Mouse (Mus musculus) adrenal gland, postnatal 36 days (tissue): Measurements from ENCODE around the gene Tmco4. TPM values are rescaled to one million over a fixed set of nuclear protein-coding genes. Genes with fewer than 3 reads are reported as not detected.
"Not testable (repeated sequence)": the region's sequence is repeated elsewhere in the genome, so short reads cannot be mapped to it uniquely, and the experiment has no call there.

Experiments
- DNase-seq, 2 experiments: peaks; one replicate each; pipeline ENCODE4 v3.0.0; 2021; ENCODE audit warnings: mixed read lengths in 1 of 2
- total RNA-seq, 2 experiments: library from RNA; stranded (reverse); gene quantifications; 2 replicates each; pipeline ENCODE4 v1.2.3; 2021

The Tmco4 gene
- total RNA-seq, 2 experiments from 2014 or later, result 11.3 to 18.1 TPM

GRCm38 (mm10) chr4:138973719-138974115 lies 1.0 kb downstream of the Tmco4 start:
- DNase-seq, result no peak

- not testable (repeated sequence) for DNase-seq
These were observed 1.9 kb downstream of the Tmco4 start for GRCm38 (mm10) chr4:138974540-138974939.

DNA sequence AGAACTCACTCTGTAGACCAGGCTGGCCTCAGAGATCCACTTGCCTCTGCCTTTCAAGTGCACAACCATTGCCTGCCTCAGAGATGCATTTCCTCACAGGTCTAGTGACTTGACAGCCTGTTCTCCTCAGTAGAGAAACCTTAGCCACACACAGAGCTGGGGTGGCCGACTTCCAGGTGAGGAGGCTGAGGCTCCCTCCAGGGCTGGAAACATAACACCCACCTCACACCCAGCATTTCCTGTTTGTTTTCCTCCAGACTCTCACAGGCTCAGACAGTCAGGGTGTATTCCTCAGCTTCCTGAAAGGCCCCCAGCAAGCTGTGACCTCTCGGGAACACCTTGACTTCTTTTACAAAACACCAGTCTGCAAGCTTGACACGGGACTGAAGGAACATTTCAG lies 2.5 kb downstream of the Tmco4 start:
- DNase-seq, result no peak

GRCm38 (mm10) chr4:138976046-138976445 lies 3.4 kb downstream of the Tmco4 start:
- DNase-seq, result no peak

GRCm38 (mm10) chr4:138980021-138980420 lies 7.3 kb downstream of the Tmco4 start:
- no peak for DNase-seq

DNA sequence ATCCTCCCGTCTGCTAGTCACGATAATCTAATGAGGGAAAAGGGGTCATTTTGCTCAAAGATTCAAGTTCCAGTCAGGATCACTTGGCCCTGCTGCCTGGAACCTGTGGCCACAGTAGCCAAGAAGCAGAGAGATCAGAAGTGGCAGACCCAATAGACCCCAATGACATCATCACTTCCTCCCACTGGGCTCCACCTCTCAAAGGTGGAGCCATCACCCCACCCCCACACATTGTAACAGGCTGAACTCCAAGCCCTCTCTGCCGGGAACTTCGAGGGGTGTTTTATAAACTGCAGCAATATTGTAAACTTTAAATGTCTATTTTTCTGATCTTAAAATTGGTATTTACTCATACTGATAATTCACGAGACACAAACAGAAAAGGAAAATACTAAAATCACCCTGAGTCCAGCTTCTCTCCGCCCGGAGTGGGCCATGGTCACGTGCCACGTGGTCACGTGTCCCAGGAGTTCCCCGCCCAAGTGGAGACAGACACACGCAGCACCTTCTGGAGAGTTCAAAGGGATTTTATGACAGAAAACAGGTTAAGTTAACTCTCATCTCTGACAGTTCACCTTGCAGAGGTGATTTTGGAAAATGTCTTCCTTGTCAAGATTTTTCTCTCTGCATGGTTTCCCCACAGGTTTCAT lies 8.2 kb downstream of the Tmco4 start:
- DNase-seq, result no peak

DNA sequence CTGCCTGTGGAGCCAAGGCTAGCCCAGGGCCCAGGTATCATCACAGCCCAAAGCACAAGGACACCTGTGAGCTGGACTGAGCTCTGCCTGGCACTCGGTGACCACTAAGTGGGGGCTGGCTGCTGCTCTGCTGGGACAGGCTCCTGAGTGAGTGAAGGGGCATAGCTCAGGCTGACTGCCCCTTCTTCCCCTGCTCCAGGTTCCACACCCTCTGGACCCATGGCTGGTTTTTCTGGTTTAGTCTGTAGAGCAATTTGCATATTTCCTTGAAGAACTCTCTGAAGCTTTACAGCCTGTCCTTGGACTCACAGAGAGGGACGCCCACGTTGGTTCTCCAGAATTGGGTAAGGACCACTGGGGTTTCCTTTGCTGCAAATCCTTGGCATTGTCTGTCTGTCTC lies 10.7 kb downstream of the Tmco4 start:
- DNase-seq, result no peak

- DNase-seq, result no peak
These were observed 12.1 kb downstream of the Tmco4 start for GRCm38 (mm10) chr4:138984744-138985143.

GRCm38 (mm10) chr4:138986280-138986679 lies 13.6 kb downstream of the Tmco4 start:
- no peak for DNase-seq

DNA sequence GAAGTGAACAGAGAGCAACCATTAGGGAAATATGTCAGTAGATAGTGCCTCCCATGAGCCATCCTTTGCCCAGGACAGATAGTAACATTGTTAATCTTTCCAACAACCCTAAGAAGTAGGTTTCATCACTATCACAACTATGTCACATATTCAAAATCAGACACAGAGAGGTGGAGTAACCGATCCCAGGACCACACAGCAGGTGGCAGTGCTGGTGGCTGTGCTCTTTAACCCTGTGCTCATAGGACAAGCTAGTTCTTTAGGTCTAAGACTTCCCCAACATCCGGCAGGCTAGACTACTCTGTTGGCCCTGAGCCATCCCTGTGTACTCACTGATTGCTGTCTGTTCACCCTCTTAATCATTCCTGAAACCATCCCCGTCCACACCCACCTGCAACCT lies 21.7 kb downstream of the Tmco4 start:
- DNase-seq, result no peak

- DNase-seq, result no peak
These were observed 23.7 kb downstream of the Tmco4 start for GRCm38 (mm10) chr4:138996410-138996809.

- DNase-seq, result no peak
These were observed 24.4 kb downstream of the Tmco4 start for GRCm38 (mm10) chr4:138997121-138997520.

- no peak for DNase-seq
These were observed 25.9 kb downstream of the Tmco4 start for GRCm38 (mm10) chr4:138998611-138999010.

- no peak for DNase-seq
These were observed 28.3 kb downstream of the Tmco4 start for GRCm38 (mm10) chr4:139001026-139001425.

DNA sequence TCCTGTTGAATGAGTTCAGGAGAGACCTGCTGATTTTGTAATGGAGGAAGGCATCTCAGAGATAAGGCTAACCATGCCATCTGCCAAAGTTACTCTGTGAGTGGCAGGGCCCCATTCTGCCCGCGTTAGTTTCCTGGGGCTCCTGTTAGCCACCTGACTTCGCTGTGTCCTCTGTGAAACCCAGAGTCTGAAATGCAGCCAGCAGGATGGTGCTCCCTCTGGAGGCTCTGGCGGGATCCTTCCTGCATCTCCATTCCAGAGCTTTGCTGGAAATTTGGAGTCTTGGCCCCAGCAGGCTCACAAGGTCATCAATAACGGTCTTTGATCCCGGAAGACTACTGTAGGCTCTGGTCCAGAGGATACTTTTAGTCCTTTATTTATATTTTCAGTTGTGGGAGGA lies 28.7 kb downstream of the Tmco4 start:
- peak; percentile 59 to 67 for DNase-seq

DNA sequence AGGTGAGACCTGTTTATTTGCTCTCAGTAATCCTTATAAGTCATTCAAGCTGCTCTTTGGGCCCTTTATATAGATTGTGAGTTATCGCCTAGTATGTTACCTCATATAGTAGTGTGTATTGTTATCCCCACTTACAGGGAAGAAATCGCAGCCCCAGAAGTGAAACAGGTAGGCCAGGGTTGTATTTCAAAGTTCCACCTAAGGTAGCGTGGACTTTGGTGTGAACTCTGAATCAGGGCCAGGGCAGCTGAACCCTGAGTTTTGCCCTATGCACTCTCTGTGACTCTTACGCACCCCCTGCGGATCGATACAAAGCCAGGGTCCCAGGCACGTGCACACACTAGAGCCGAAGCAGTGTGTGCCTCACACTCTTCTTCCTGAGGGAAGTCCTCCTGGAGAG lies 31.4 kb downstream of the Tmco4 start:
- DNase-seq, result no peak

- no peak for DNase-seq
These were observed 32.5 kb downstream of the Tmco4 start for GRCm38 (mm10) chr4:139005214-139005613.

DNA sequence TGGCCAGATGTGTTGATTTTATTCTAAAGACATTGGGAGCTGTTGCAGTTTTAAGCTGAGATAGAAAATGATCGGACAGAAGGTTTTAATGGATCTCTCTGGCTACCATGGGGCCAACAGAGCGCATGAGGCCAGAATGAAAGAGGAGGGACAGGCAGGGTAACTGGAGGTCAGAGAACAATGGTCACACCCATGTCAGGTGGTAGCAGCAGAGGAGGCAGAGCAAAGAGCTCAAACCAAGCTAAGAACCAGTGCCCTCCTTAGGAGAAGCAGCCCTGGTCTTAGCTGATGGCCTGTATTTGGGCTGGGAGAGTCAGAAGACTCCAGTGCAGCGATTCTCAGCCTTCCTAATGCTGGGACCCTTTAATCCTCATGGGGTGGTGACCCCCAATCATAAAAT lies 34.7 kb downstream of the Tmco4 start:
- DNase-seq, result no peak

DNA sequence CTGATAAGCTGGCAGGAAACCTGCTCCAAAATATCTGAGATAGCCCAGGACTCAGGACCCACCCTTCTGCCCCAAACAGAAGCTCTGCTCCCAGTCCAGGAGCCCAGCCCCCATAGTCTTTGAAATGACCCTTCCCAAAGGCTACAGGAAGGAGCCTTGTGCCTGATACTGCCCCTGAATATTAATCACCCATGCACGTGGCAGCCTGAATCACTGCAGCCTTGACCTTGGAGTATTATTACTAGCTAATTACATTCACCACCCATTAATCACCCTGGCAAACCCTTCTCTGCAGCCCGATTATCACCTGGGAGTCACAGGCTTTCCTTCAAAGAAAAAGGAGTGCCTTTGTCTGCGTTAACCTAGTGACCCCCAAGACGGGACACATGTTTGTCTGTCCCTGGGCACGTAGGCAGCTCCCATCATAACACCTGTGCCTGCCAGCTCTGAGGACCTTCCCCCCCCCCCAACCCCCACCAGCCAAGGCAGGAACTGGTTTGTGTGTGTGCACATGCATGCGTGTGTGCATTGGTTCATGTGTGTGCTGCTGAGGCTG lies 35.4 kb downstream of the Tmco4 start:
- DNase-seq, result peak; percentile 65

DNA sequence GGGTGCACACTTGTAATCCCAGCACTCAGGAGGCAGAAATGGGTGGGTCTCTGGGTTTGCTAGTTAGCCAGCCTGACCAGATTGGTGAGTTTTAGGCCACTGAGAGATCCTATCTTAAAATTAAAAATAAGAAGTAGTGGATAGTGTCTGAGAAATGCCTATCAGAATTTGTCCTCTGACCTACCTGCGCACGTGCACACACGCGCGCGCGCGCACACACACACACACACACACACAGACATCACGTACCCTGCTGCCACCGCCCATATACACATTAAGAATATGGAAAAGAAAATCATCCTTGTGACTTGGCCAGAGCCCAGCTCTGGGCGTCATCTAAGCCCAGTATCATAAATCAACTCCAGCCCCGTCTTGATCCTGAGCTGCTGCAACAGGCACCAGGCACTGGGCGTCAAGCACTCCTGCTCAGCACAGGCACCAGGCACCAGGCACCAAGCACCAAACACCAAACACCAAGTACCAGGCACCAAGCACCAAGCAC lies 38.6 kb downstream of the Tmco4 start:
- DNase-seq, result no peak

GRCm38 (mm10) chr4:139013281-139013680 lies 40.6 kb downstream of the Tmco4 start:
- peak; percentile 9 to 35 for DNase-seq

GRCm38 (mm10) chr4:139014793-139015192 lies 42.1 kb downstream of the Tmco4 start:
- DNase-seq, result no peak

DNA sequence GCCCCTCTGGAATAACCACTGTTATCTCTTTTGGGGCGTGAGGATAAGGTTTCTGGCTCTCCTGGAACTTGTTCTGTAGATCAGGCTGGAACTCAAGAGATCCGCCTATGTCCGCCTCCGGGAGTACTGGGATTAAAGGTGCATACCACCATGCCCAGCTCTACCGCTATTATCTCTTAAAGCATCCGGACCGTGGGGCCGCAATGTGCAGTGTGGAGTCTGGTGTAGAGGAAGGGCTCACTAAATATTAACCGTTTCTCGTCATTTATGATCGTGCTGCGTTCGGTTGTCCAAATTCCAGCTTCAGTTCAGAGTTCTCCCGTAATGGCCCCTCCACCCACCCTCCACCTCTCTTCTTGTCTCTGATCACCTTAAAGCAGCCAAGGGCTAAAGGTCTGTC lies 45.7 kb downstream of the Tmco4 start:
- DNase-seq, result no peak

- no peak for DNase-seq
These were observed 46.3 kb downstream of the Tmco4 start for GRCm38 (mm10) chr4:139018976-139019375.
